Mouse (Mus musculus): ENCODE data around the gene Myl4. TPM values are rescaled to one million over a fixed set of nuclear protein-coding genes. Genes with fewer than 3 reads are reported as not detected.

The Myl4 gene
- polyA plus RNA-seq, 1 experiment from 2014 or later = 1.2 TPM

Other genes starting within 250 kb of the Myl4 start
- gene Kansl1, start 81.8 kb upstream of the Myl4 start, polyA plus RNA-seq (2014; fragmentation: Nextera tagmentation; extraction: Ambion mirVana) = 20.3 and 29.9 TPM in 2 replicates
- gene Cdc27, start within 50 bp of the Myl4 start, polyA plus RNA-seq (2014; fragmentation: Nextera tagmentation; extraction: Ambion mirVana) = 39.9 and 55.5 TPM in 2 replicates
- gene Itgb3, start 57.3 kb downstream of the Myl4 start, polyA plus RNA-seq (2014; fragmentation: Nextera tagmentation; extraction: Ambion mirVana) = 0.80 and 0.85 TPM in 2 replicates
- gene Gm11639, start 135.0 kb downstream of the Myl4 start, polyA plus RNA-seq (2014; fragmentation: Nextera tagmentation; extraction: Ambion mirVana) = 0.08 TPM in 1 of 2 replicates, not detected in the other